Mouse (Mus musculus) spleen, adult 2 months (tissue): ENCODE results near the gene Odf4.

Experiments used
- CTCF ChIP-seq: fragments of 200-500 bp; IDR thresholded peaks from 2 replicates; pipeline ENCODE4 v1.5.1; 2011; ENCODE audit warnings: mild to moderate bottlenecking, inconsistent platforms; ENCODE audit not compliant: insufficient read depth, insufficient read length, insufficient replicate concordance; ENCODE audit errors: extremely low read depth
- POLR2A ChIP-seq: fragments of 200-500 bp; IDR thresholded peaks from 2 replicates; pipeline ENCODE4 v1.6.1; 2011; ENCODE audit warnings: low read depth, low read length, inconsistent platforms

GRCm38 (mm10) chr11:68882107-68882506 is 44.8 kb downstream of the Odf4 start:
- TF ChIP-seq CTCF (no peak), POLR2A (no peak)
